Mouse (Mus musculus) hindlimb bud, embryonic 11.5 days (tissue): ENCODE data around the gene Zfp442.
"Not testable (repeated sequence)": the region's sequence is repeated elsewhere in the genome, so short reads cannot be mapped to it uniquely, and the experiment has no call there.

ENCODE experiments used
- DNase-seq: peaks from one replicate; pipeline ENCODE4 v3.0.0-alpha.2; 2012; ENCODE audit warnings: low read depth, low spot score; ENCODE audit errors: extremely low spot score

The Zfp442 gene

DNA sequence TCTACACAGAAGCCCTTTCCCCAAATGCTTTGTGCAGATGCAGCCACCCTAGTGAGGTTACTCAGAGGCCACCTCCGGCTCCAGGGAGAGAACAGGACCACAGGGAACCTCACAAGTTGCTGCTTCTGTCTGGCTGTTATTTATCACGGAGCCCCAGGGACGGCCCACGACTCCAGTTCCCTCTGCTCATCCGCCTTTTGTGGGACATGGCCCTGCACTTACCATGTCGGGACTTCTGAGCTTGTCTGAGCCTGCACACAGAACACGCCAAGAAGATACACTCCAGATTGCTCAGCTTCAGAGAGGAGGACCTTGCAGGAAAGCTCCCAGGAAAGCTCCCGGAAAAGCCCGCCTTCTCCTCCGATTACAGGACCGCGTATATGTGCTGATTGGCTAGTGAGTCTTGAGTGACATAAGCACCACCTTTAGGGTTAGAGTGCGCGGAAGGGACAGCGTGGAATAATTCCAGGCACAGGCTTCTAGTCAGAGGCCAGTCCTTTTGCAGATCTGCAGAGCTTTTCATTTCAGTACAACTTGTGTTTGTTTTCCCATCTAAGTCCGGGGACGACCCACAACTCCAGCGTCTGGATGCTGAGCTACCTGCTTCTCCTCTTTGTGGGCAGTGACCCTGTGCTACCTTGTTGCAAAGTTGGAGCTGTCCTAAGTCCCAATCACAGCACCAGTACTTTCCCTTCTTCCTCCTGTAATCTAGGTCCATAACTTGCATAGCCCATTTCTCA is at the start of gene Zfp442:
Gene Zfp442 (minus strand): TSS at position 307 of the 740 bp plus-strand sequence.
- DNase-seq = not testable (repeated sequence)

DNA sequence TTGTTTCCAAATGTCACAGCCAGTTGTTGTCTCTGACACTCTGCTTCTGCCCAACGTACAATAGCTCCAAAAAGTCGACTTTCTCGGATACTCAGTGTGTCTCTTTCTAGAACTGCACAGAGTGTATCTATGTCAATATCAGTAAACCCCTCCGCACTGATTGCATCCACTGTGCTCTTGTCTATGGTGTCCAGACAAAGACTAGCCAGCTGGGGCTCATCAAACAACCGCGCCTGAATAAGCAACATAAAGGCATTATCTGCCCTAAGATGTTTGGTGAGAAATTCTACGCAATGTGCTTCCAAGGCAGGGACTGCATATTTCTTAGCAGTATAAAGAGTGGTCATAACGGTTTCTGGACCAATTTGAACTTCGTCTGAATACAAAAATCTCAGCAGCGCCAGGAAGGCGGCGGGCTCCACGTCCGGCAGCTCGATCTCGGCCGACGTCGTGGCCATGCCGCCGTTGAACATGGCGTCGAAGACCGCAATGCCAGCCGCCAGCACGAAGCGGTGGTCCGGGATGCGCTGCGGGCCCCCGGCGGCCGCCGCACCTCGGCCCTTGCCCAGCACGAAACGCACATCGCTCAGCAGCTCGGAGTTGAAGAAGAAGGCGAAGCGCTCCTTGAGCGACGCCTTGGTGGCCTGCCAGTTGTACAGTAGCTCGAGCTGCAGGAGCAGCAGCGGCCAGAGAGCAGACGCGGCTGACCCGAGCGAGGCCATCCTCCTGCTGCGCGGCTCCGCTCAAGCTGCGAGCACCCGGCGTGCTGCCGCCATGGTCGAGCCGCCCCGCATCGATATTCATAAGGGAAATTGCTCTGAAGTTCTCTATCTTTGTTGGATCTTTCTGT is 49.1 kb upstream of the Zfp442 start:
- not testable (repeated sequence) for DNase-seq

DNA sequence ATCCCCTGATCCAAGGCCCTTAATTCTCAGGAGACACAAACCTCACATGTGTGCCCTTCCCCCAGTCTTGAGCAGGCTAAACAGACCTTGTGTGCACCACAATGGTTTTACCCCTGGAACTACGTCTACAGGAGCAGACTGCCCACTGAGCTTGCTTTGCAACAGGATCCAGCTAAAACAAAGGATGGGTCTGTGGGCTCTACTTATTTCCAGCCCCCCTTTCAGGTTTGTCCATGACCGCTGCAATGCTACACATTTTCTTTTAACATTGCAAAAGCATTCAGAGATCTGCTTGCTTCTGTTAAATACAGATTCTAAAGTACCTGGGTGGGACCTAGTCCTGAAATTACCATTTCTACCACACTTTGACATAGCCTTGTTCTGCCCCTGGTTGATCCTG is 41.7 kb upstream of the Zfp442 start:
- DNase-seq = no peak

GRCm38 (mm10) chr2:150484939-150485778 is 33.9 kb upstream of the Zfp442 start, which contains the start of gene Zfp345:
Gene Zfp345, minus strand, starts transcription at chr2:150485091.
- not testable (repeated sequence) for DNase-seq

DNA sequence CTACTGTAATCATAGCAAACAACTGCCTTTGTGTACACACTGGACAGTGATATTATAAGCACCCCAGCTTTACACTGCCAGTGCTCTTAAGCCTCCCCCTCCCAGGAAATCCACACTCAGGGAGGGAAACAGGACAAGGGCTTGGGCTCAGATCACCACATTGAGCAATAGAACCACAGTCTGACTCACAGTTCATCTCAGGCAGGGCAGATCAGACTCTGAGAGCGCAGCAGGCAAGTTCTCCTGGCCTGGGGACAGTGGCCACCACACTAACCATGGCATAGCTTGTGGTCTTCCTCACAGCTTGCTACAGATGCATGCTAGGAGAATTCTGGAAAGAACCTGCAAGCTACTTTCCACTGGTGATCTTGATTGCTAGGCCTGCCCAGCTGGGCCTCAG is 12.2 kb downstream of the Zfp442 start:
- not testable (repeated sequence) for DNase-seq

DNA sequence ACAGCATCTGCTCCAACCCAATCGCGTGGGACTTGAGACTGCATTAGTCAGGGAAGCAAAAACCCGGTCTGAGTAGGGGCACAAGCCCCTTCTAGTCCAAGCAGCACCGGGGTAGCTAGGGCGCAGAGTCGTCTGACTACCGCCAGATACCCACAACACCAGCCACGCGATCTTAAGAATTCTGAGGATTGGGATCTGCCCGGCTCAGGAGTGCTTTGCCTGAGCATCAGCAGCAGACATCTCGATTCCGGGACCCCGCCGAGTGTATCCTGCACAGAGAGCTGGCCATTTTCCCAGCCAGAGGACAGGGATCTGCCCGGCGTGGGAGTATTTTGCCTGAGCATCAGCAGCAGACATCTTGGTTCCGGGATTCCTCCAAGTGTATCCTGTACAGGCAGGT is 39.1 kb downstream of the Zfp442 start:
- DNase-seq = not testable (repeated sequence)

DNA sequence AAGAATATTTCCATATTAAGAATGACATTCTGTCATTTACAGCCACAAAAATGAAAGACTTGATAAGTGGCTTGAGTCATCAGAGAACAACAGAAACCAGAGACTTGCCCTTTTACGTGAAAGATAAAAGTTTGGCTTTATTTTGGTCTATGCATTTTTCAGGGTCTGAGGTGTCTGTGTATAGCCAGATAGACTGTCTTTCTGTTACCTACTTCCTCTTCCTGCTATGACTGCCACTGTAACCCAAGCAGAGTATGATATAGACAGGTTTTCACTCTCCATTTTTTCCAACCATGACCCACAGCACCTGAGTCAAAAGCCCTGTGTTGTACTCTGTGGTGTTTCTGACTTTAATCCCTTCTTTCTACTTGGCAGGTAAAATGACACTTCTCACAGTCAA is 61.1 kb downstream of the Zfp442 start:
- no peak for DNase-seq

DNA sequence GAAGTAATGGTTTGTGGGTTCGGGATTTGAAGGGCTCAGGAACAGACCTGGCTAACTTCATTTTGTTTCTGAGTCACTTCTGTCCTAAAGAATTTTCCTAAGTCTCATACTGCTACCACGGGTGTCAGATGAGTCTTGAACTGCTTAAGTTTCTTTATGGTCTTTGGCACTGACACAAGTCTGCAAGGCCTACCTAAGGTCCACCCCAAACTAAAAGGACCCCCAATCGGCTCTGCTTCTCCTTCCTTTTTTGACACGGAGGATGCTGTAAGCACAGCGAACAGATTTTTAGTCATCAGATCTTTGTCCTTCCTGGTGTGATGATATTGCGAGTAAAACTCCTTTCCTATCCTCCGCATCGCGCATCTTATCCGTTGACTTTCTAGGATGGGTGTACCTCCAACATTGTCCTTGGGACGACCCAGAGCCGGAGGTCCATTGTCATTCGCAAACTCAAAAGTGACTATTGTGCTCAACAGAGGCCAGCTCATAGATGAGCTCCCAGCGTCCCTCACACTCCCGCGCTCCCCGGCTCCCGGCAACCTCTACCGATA is 65.7 kb downstream of the Zfp442 start:
- not testable (repeated sequence) for DNase-seq

DNA sequence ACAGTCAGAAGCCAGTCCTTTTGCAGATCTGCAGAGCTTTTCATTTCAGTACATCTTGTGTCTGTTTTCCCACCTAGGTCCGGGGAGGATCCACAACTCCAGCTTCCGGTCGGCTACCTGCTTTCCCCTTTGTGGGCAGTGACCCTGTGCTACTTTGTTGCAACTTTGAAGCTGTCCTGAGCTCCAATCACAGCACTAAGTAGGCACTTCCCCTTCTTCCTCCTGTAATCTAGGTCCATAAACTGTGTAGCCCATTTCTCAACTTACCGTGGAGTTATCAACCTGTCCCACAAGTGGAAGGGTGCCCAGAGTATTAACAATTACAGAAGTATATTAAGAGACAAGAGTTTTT is 88.4 kb downstream of the Zfp442 start:
- no peak for DNase-seq

DNA sequence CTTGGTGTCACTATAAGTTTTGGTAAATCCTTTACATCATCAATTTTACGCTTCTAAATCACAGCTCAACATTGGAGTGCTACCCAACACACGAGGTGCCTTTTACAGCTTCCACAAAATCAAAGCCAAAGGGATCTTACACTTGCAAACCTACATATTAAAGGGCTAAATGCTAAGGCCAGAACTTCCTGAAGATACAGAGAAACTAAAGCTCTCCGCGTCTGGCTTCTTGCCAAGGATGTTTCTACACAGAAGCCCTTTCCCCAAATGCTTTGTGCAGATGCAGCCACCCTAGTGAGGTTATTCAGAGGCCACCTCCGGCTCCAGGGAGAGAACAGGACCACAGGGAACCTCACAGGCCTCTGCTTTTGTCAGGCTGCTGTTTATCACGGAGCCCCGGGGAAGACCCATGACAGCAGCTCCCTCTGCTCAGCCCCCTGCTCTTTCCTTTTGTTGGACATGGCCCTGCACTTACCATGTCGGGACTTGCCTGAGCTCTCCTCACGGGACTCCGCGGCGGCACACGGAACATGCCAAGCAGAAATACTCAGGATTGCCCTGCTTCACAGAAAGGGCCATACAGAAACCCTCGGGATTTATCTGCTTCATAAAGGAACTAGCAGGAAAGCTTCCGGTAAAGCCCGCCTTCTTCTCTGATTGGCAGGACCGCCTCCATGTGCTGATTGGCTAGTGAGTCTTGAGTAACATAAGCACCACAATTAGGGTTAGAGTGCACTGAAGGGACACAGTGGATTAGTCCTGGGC is 89.0 kb downstream of the Zfp442 start, which contains the start of gene 3300002I08Rik:
Gene 3300002I08Rik (minus strand): TSS at position 653 of the 765 bp plus-strand sequence.
- DNase-seq = peak; percentile 64
